Mouse (Mus musculus) retina, embryonic 14.5 days (tissue): Measurements from ENCODE around the gene Tmem177.

Experiments
- DNase-seq: peaks from one replicate; pipeline ENCODE4 v3.0.0-alpha.2; 2015; ENCODE audit warnings: low spot score

The Tmem177 gene

GRCm38 (mm10) chr1:119912953-119913814 lies at the start of gene Tmem177:
TSS of gene Tmem177 (minus strand) at chr1:119913208.
- DNase-seq, result peak; percentile 96

- DNase-seq, result no peak
Observed at GRCm38 (mm10) chr1:119959920-119960319, 46.9 kb upstream of the Tmem177 start.

GRCm38 (mm10) chr1:119959464-119959863 lies 46.5 kb upstream of the Tmem177 start:
- DNase-seq, result no peak

DNA sequence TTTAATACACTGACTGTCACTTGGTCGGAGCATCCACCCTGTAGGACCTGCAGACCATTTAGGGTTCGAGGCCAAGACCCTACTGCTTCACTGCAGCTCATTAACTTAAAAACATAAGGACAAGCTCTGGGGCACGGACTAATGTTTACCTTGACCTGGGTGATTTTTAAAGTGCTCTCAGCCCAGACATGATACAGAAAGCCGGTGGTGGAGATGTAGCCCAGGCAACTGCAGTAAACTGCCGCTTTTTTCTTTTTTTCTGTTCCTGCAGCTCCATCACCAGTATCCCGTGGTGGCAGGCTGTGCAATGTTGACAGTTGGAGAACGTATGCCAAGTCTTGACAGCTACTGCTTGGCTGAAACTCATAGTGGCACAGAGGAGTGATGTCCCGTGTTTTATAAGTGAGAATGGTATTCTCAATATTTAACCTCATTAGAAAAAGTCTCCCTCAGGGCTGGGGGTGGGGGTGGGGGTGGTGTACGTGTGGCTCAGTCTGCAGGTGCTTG lies 44.8 kb upstream of the Tmem177 start:
- DNase-seq, result no peak

GRCm38 (mm10) chr1:119954680-119955079 lies 41.7 kb upstream of the Tmem177 start:
- DNase-seq, result no peak

DNA sequence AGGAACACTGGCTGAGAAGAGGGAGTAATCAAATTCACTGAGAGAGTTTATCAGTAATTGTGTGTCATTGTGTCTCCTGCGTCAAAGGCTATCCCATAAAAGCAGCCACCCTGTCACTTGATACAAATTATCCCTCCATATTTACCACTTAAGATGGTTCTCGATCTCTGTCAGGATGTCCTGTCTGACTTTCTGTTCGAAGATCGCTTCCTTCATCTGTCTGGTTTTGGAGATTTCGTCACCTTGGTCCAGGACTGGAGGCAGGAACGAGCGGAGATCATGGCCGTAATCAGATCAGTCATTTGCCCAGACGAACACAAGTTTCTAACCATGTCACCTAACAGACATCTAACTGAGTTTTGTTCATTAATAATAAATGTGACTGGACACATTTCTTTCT lies 40.4 kb upstream of the Tmem177 start:
- no peak for DNase-seq

GRCm38 (mm10) chr1:119950086-119950485 lies 37.1 kb upstream of the Tmem177 start:
- DNase-seq, result no peak

DNA sequence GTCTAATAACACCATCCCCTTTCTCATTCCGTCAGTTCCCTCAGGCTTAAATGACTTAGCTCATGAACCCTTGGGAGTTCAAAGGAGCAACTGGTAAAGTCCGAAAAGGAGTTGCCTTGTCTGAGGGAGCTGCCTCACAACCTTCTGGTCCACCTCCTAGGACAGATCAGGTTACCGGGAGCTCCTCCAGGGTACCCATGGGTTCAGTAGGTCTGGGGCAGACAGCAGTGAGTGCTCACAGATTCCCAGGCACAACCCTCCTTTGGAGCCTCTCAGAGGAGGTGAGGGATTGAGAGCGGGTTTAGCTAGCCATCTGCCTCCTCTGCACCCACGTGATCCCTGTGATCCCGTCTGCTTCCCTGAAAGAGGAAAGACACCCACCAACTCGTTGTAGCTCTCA lies 23.9 kb upstream of the Tmem177 start:
- DNase-seq, result peak; percentile 4

DNA sequence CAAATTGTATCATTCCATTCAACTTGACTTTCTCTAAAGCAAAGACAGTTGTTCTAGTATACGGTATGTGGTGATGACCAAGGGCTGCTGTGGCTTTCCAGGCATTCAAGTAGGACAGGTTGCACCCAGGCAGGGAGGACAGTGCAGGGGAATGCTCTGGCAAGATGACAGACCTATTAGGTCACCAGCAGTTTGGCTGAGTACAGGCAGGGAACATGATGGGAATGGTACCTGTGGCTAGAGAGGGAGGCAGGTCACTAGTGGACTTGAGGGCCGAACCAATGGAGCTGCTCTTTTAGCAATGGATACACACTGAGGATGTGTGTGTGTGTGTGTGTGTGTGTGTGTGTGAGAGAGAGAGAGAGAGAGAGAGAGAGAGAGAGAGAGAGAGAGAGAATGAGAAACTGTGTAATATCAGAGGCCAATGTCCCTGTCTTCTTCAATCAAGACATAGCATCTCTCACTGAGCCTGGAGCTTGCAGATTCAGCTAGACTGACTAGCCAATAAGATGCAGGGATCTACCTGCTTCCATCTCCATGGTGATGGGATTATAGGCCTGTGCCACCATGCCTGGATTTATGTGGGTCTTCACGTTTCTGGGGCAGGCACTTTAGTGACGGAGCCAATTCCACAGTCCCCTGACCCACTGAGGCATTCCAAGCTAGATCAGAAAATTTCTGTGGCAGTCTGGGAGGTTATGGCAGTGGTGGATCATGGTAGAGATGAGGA lies 18.6 kb upstream of the Tmem177 start:
- DNase-seq, result no peak

GRCm38 (mm10) chr1:119929715-119930114 lies 16.7 kb upstream of the Tmem177 start:
- peak; percentile 49 for DNase-seq

GRCm38 (mm10) chr1:119919299-119919698 lies 6.3 kb upstream of the Tmem177 start:
- DNase-seq, result peak; percentile 62

- no peak for DNase-seq
Observed at GRCm38 (mm10) chr1:119916823-119917371, 3.9 kb upstream of the Tmem177 start.

GRCm38 (mm10) chr1:119907206-119907748 lies 5.7 kb downstream of the Tmem177 start:
- DNase-seq, result no peak

- no peak for DNase-seq
Observed at GRCm38 (mm10) chr1:119903231-119903620, 9.8 kb downstream of the Tmem177 start.

GRCm38 (mm10) chr1:119902551-119903230 lies 10.3 kb downstream of the Tmem177 start:
- peak; percentile 53 for DNase-seq

DNA sequence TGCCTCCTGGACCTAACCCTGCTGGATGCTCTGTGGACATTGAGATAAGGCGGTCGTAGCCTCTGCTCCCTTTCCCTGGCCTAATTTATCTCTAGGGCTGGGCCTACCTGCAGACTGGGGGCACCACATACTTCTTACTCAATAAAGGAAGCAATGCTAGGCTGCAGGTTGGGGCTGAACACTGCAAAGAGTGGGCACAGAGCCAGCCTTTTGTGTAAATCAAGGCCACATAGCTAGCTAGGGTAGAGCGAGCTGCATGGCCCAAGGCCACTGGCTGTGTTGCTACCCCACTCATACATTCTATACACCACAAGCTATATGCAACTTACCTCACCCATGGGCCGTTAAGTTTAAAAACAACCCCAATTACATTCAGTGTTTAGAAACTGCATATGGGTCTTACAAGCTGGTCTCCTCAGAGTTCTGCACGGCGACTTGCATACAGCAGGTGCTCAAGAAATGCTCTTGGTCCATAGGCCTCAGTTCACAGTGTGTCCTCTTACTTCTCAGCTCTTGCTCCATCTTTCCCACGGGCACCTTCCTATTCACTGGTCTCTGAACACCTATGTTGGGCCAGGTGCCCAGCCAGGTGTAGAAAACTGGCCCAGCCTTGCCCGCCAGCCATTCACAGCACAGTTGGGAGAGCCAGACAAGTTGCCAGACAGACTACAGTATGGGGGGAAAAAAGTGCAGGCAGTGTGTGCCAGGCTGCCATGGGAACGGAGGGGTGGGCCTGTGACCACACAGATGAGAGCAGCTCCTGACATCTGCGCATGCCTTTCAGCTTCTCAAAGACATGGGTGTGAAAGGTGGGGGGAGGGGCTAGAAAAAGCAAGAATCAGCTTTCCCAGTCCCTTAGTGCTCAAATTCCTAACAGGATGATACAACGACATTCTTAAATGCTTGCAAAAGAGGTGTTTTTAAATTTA lies 13.5 kb downstream of the Tmem177 start:
- no peak for DNase-seq

DNA sequence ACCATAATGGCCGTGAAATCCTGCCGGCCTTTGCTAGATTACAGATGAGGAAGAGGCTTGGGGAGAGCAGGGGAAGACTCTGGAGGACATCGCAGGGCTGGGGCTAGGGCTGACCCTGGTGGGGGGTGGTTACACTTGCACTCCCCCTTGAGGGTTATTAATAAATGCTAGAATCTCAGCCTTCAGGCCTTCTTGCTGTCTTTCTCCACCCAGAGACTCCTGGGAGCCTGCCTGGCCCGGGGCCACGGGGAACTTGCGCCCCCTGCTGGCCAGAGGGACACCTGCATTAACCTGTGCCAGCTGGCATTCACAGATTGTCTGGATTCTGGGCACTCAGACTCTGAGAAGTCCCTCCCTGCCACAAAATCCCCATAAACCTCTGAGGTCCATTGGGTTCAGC lies 18.1 kb downstream of the Tmem177 start:
- peak; percentile 77 for DNase-seq

DNA sequence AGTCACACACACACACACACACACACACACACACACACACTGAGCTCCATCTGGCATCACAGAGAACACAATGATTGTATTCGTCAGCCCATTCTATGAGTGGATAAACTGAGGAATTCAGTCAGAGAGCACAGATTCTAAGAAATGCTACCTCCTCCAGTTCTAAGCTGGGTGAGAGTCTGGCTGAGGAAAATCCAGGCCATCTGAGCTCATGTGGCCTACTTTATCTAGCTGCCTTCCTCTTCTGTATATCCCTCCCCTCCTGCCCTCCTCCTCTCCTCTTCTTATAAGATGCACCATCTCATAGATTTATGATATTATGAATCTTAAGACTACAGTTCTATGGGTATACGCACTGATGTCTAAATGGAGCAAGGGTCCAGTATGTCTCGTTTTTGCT lies 19.4 kb downstream of the Tmem177 start:
- no peak for DNase-seq

GRCm38 (mm10) chr1:119892933-119893332 lies 20.1 kb downstream of the Tmem177 start:
- DNase-seq, result no peak

- no peak for DNase-seq
Observed at GRCm38 (mm10) chr1:119891865-119892264, 21.1 kb downstream of the Tmem177 start.

- no peak for DNase-seq
Observed at GRCm38 (mm10) chr1:119891149-119891548, 21.9 kb downstream of the Tmem177 start.
